Mouse (Mus musculus): ENCODE measurements at regions not wholly inside any gene's neighbourhood (a gene's known extent, or its start where the extent isn't known, plus 50 kb on each side); places are given as distances from the start of the nearest gene placed in this dataset.

DNA sequence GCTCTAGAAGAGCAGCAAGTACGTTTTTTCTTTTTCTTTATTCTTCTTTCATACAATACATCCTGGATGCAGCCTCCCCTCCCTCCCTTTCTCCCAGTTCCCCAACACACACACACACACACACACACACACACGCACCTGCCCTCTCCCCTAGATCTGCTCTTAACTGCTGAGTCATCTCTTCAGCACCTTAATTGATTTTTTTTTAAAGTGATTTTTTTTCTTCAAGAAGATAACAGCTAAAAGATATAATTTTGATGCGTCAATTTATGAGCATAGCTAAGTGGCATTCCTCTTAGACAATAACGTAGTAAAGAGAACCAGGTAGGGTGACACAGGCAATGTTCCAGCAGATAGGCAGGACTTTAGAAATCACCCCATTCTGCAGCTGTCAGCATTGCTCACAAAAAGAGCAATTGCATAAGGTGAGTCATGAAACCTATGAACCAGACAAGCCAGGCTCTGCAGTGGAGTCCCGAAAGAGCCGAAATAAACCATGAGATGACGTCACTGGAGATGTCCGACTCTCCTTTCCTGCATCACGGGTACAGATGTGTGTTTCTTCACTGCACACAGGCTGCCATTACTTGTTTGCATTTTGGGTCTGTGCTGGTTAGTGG is 63.9 kb upstream of the Tnrc6a start:
- DNase-seq, result no peak

DNA sequence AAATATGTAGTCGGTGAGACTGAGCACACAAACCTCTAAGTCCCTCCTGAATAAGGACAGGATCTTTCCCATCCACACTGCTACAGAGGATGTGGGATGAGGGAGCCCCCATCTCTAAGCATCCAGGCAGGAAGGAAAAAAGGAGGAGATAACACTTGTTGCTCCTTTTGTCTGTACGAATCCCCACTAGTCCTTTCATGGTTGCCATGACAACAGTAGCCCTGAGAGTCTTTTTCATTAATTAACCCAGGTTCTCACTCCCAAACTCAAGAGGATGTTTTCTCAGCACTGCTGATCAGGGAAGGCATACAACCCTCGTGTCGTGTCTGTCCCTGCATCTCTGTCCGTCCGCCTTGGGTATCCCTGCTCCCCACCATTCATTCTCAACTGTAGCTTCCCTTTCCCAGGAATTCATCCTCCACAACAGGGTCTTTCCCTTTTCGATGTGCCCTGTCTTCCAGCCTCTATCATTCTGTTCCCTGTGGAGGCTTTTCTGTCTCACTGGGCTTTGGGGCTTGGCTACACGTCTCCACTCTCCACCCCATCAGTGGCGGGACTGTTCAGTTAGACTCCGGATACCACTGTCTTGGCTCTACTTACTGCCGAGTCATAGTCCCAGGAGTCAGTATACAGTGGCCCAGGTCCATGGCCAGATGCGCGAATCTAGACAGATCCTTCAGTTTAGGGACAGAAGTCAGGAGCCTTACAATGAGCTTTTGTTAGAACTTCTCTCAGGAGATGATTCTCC is 60.2 kb upstream of the Tnrc6a start:
- DNase-seq, result no peak

DNA sequence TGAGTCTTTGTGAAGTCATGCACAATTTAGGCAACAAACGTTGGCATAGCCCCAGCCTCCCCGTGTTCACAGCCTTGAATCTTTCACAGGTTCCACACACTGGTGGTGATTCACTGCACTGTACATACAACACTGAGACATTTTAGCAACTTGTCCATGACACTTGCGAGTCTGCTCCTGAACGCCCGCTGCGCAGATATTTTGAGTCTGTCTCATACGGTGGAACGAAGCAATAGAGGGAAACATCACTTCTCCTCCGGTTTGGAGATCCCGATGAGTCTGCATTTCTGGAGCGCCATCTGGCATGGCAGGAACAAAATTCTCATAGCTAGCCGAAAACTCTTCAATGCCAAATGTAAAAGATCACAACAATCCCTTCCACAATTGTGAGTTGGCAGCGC is 57.7 kb upstream of the Tnrc6a start:
- peak; percentile 81 for DNase-seq

DNA sequence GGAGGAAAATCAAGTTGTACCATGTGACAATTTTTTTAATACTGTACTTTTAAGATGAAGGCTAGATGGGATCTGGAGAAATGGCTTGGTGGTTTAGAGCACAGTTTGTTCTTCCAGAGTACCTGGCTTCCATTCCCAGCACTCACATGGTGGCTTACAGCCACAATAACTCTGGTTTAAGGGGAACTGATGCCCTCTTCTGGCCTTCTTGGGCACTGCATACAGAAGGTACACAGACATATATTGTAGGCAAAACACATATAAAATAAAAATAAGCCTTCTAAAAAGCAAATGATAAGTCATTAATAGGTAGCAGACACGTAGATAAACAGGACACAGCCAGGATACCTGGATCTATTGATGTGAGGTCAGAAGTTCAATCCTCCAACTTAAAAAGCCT is 56.3 kb upstream of the Tnrc6a start:
- no peak for DNase-seq

DNA sequence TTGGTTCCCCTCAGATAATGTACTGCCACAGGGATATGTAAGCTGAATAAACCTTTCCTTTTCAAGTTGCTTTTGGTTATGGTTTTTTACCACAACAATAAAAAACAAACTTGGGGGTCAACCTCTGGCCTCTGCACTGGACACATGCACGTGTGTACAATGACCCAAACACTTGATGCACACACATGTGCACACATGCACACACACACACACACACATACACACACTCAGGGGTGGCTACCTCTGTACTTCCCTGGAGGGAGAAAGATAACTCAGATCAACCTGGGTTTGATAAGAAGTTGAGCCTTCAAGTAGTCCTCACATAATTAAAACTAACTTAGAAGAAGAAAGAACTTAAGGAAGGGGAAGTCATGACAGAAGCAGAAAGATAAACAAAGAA is 55.4 kb upstream of the Tnrc6a start:
- DNase-seq, result no peak

DNA sequence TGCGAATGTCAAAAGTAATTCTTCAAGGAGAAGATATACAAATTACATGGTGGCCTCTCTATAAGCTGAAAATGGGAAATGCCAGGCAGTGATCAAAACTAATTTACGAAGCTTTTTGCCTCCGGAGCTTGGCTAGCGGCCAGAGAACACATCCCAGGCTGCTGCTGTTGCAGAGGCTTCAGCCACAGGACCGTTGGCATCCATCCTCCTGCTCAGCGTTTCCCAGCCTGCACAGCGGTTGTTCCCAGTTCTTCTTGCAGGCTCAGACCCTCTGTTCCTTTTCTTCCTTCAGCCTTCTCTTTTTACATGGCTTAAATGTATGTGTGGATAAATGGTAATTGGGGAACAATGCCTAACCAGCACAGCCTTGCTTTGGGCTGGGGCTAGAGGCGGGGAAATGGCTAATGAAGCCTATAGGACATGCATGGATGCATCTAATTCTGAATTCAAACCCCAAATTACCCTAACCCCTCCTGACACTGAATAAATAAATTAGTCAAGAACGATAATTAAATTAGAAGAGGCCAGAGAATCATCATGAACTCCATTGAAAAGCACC is 54.9 kb upstream of the Tnrc6a start:
- DNase-seq, result peak; percentile 76

DNA sequence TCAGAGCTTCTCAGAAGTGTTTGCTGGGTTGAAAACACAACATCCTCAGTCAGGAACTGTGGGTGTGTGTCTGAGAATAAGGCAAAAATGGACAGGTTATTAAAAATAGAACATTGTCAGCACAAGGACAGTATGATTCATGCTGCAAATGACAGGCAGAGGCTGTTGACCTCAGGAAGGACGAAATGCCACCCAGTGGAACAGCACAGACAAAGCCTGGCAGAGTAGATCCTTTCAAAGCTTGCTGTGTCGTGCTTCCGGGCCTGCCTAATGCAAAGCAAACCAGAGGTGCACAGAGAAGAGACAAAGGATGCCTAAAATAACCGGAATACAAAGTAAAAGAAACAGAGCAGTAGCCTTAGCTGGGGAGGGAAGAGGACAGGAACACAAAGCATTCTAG is 54.4 kb upstream of the Tnrc6a start:
- DNase-seq, result peak; percentile 59

DNA sequence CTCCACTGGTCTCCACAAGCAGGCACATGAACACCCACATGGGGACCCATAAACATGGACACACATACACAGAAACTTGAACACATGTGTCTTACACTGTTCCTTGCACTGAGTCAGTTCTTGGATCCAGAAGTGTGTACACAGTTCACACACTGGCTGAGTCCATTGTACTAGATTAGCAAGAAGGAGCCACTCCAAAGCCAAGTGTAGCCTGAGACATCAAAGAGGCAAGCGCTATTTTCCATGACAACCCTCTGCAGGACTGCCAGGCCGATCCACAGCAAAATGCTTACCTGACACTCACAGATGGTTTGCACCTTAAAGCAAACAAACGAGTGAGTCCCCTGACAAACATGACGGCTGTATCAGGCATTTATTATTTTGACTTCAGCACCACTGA is 52.8 kb upstream of the Tnrc6a start:
- no peak for DNase-seq
